Mouse (Mus musculus) mouse trophoblast stem cell (cell line): Measurements from ENCODE around the gene Glrx3.

Experiments
- in situ Hi-C, 2 experiments: fragments of 300-500 bp; cut with MseI, MboI; formaldehyde crosslinking; loops; 2 replicates in 1 of 2; 3 replicates in 1 of 2; pipeline ENCODE4 v1.15.1; 2025

The Glrx3 gene

DNA sequence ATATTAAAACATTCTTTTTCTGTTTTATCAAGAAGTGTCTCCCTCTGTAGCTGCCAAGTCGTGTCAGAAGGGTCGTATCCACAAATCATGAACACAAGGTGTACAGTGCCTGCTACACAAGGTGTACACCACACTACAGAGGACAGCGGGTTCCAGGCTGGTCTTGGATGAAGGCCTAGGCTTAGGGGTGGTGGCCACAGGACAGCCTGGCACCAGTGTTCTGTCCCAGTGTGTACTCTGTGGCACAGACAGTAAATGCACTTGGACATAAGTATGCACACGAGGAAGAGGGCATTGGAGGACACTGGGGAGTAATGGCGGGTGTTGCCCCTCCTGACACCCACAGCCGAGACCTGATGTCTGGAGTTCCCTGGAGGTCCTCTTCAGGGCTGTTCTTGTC is 34.7 kb downstream of the Glrx3 start:
- in situ Hi-C loops, result no loop called here

DNA sequence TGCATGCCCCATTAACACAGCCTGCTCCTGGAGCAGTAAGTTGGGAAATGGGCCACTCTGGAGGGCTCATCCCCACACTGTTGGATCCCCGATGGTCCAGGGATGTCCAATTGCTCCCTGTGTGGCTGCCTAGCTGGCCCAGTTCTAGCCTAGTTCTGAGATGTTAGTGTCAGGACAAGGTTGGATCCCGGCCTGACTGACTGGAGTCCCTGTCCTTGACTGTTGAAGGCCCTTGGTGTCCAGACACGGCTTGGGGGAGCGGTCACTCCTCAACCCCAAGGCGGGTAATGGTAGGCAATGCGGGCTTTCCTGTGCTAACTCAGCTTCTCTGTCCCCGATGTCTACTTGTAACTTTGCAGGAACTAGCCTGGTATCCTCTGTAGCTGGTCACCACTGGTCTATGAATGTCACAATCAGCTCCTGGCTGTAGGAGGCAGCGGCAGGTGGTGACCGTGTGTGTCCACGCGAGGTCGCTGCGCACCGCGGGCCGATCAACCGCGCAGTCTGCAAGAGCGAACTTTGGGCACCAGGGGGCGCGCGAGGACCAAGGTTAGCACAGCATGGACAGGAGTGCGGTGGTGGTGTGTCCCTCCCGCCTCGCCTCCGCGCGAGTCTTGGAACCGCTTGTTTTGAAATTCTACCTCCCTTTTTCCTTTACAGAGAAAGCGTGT is 40.7 kb downstream of the Glrx3 start:
- in situ Hi-C loops, result loop anchor here (5.0 to 25.0 kb wide), 2 partner anchors 74 to 1359 kb away; partner anchors contain the start of genes Mapk1ip1 (in 1 of the 2) and Ppp2r2d (in 1 of the 2)

DNA sequence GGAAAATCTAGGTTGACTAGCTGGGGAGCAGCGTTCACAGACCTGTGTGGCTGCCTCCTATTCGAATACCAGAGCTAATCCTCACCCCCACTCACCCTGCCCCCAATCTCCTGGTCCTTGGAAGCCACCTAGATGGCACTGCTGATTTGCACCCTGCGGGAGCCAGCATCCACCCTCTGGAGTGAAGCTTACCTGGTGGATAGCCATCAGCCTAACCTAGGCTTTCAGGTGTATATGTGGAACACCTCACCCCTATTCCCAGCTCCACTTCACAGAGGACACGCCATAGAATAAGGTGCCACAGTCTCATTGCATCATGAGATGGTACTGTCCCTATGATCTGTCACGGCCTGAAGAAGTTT is 41.2 kb downstream of the Glrx3 start:
- in situ Hi-C loops, result loop anchor here (5.0 to 25.0 kb wide), 2 partner anchors 74 to 1359 kb away; partner anchors contain the start of genes Mapk1ip1 (in 1 of the 2) and Ppp2r2d (in 1 of the 2)

DNA sequence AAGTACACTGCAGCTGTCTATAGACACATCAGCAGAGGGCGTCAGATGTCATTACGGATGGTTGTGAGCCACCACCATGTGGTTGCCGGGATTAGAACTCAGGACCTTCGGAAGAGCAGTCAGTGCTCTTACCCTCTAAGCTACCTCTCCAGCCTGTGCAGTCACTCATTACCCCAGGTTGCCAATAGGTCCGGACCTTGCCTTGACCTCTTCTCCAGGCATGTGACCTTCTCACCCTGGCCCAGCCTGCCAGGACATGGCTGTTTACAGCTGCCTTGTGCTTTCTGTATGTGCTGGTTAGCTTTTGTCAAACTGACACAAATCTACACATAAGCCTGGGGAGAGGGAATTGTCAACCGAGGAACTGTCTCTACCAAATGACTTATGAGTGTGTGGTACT is 43.4 kb downstream of the Glrx3 start:
- in situ Hi-C loops, result loop anchor here in 1 of 2 experiments (25.0 kb wide), 1 partner anchor 1356 kb away; the partner anchor contains the start of genes Mapk1ip1 and Ppp2r2d

DNA sequence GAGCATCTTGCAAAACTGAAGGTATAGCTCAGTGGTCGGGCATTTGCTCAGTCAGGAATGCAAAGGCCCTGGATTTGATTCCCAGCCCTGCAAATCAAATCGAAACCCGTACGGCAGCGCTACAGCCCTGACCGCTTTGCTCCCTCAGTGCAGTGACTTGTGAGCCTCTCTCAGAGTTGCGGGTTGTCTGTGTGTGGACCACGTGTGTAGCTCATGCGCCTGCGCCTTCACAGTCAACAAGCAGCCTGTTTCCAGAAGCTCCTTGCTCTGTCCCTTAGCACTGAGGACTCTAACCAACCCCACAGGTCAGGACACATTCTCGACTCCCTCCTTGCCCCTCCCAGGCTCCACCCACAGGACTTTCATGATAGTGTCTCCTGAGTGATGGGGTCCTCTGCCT is 46.6 kb downstream of the Glrx3 start:
- in situ Hi-C loops, result loop anchor here in 1 of 2 experiments (25.0 kb wide), 1 partner anchor 1353 kb away; the partner anchor contains the start of genes Mapk1ip1 and Ppp2r2d

DNA sequence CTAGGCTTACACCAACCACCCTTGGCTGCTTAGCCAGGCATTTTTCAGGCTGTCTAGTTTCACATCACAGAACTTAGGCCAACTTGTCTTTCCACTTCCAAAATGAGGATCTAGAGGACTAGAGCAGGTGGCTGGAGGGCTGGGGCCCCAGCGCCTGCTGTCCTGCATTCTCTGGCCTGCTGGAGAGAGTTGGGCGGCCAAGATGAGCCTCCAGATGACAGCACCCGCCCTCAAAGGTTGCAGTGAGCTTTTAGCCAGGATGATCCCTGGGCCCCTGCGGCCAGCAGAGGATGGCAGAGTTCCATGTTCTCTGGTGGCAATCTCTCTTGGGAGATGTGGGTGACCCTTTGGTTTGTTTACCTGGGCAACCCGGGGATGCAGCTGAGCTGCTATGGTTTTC is 51.0 kb downstream of the Glrx3 start:
- in situ Hi-C loops, result loop anchor here in 1 of 2 experiments (25.0 kb wide), 1 partner anchor 1349 kb away; the partner anchor contains the start of genes Mapk1ip1 and Ppp2r2d

DNA sequence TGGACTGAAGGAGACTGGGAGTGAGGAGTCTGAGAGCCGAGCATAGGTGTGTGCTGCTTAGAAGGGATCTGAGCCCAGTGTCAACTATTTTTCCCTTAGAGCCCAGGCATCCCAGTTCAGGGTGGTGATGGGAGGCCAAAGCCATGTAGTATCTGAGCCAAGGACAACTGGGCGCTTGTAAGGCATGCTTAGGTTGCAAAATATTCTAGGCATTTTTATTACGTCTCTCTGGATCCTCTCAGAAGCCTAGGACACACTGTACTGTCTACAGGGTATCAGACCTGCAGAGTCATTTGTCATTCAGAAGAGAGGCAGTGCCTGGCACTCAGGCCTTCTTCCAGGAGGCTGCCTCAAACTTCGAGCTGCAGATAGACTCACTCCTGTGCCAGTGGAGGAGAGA is 53.3 kb downstream of the Glrx3 start:
- in situ Hi-C loops, result loop anchor here in 1 of 2 experiments (25.0 kb wide), 1 partner anchor 1347 kb away; the partner anchor contains the start of genes Mapk1ip1 and Ppp2r2d

DNA sequence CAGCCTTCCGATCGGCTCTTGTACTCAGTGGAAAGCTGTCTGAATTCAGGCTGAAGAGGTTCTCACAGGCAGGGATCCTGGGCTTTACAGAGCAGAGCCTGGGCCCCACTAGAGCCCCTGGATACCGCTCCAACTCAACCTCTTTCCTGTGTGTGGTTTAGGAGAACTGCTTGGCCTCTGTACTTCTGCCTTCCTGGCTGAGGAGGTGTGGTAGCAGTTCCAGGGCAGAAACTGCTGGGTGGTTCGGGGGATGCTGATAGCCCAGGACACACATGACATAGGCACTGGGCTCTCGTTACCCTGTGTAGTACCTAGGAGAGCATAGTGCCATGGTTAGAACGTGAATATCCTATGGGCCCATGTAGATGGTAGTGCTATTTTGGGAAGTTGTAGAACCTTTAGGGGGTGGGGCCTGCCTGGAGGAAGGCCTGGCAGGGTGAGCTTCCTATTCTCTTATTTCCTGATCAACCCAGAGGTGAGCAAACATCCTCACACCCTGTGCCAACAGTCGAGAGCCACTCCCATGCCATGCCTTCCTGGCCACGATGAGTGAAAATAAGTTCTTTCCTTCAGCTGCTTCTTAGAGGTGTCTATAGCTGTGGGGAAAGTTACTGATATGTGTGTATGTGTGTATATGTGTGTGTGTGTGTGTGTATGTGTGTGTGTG is 55.0 kb downstream of the Glrx3 start:
- in situ Hi-C loops, result loop anchor here in 1 of 2 experiments (25.0 kb wide), 1 partner anchor 1345 kb away; the partner anchor contains the start of genes Mapk1ip1 and Ppp2r2d

DNA sequence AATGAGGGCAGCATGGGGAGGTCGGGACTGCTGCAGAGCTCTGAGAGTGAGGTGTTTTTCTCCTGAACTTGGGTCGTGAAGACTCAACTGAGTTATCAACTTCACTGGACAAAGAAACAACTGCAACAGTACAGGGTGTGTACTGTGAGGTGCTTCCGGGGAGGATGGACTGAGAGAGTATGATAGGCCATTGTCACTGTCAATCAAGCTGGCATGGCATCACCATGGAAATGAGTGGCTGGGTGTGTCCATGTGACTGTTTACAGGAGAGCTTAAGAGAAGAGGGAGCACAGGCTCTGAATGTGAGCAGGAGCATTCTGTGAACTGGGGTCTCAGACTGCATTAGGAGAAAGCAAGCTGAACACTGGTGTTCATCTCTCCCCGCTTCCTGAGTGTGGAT is 61.3 kb downstream of the Glrx3 start:
- in situ Hi-C loops, result loop anchor here in 1 of 2 experiments (25.0 kb wide), 1 partner anchor 1339 kb away; the partner anchor contains the start of genes Mapk1ip1 and Ppp2r2d

DNA sequence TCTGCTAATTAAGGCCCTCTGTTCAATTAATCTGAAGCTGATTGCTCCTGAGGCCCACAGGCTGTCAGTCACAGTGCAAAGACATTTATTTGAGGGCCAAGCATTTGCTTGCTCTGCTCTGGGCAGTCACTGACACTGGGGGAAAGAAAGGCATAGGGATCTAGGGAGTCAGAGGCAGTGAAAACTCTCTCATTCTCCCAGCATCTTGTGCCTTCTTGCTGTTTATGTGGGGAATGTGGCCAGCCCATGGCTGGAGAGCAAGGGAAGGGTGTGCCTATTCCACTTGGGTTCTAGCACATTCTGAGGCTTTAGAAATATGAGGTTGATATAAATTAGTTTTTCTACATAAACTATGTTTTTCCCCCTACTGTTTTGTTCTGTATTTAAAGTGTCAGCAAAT is 80.2 kb downstream of the Glrx3 start:
- in situ Hi-C loops, result no loop called here

DNA sequence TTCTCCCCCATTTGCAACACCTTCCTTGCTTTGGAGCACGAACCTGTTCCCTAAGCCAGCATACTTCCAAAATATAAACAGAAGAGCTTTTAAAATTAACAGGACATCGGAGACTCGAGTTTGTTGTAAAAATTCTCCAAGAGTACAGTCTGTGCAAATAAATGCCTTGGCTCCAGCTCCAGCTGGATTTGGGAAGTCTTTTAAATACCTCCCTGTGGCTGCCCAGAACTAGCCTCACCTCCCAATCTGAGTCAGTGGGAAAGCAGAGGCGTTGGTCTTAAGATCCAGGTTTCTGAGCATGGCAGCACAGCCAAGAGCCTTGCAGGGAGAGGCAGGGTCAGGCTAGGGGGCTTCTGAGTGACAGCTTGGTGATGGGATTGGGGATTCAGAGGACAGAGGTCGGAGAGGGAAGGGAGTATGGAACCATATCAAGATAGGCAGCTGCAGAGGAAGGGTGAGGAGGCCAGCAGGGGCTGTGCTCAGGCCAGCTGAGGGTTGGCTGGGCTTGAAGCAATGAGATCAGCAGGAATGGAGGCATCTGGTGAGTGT is 80.7 kb downstream of the Glrx3 start:
- in situ Hi-C loops, result no loop called here
